Mouse (Mus musculus) layer of hippocampus, postnatal 25 days (tissue): ENCODE measurements around the gene Adgrg3. TPM values are rescaled to one million over a fixed set of nuclear protein-coding genes. Genes with fewer than 3 reads are reported as not detected.

Source experiments
- DNase-seq, 2 experiments: peaks; one replicate each; pipeline ENCODE4 v3.0.0; 2022; ENCODE audit warnings: mixed read lengths in 2 of 2, low spot score in 1 of 2; ENCODE audit errors: extremely low spot score in 1 of 2
- total RNA-seq, 2 experiments: library from RNA; stranded (reverse); gene quantifications; 2 replicates each; pipeline ENCODE4 v1.2.3; 2021

The Adgrg3 gene
- under 1 TPM; 0.21 to 0.22 TPM for total RNA-seq

GRCm38 (mm10) chr8:95017451-95017850, at the start of gene Adgrg3:
Gene Adgrg3, plus strand, starts transcription at chr8:95017692.
- no peak for DNase-seq

- no peak for DNase-seq
Measured at GRCm38 (mm10) chr8:94973270-94973669, 44.2 kb upstream of the Adgrg3 start.

GRCm38 (mm10) chr8:94973786-94974185, 43.7 kb upstream of the Adgrg3 start:
- no peak for DNase-seq

GRCm38 (mm10) chr8:94974467-94975165, 42.9 kb upstream of the Adgrg3 start, which contains the start of gene Adgrg1:
Gene Adgrg1, plus strand, starts transcription at chr8:94974751.
- no peak for DNase-seq

GRCm38 (mm10) chr8:94976651-94977417, 40.7 kb upstream of the Adgrg3 start:
- DNase-seq, result no peak

GRCm38 (mm10) chr8:94978131-94978530, 39.4 kb upstream of the Adgrg3 start:
- no peak for DNase-seq

- DNase-seq, result no peak
Measured at GRCm38 (mm10) chr8:94978593-94979319, 38.7 kb upstream of the Adgrg3 start.

- no peak for DNase-seq
Measured at GRCm38 (mm10) chr8:94980176-94980575, 37.3 kb upstream of the Adgrg3 start.

- DNase-seq, result no peak
Measured at GRCm38 (mm10) chr8:94980976-94981375, 36.5 kb upstream of the Adgrg3 start.

GRCm38 (mm10) chr8:94981848-94982247, 35.6 kb upstream of the Adgrg3 start:
- no peak for DNase-seq

- no peak for DNase-seq
Measured at GRCm38 (mm10) chr8:94983146-94983545, 34.3 kb upstream of the Adgrg3 start.

GRCm38 (mm10) chr8:94983881-94984516, 33.5 kb upstream of the Adgrg3 start:
- no peak for DNase-seq

GRCm38 (mm10) chr8:94985023-94985422, 32.5 kb upstream of the Adgrg3 start:
- DNase-seq, result no peak

GRCm38 (mm10) chr8:94986676-94987075, 30.8 kb upstream of the Adgrg3 start:
- peak in 1 of 2 experiments; percentile 51 for DNase-seq

- no peak for DNase-seq
Measured at GRCm38 (mm10) chr8:94987553-94987952, 29.9 kb upstream of the Adgrg3 start.

- DNase-seq, result no peak
Measured at GRCm38 (mm10) chr8:94988619-94989018, 28.9 kb upstream of the Adgrg3 start.

GRCm38 (mm10) chr8:94989711-94990110, 27.8 kb upstream of the Adgrg3 start:
- DNase-seq, result no peak

- DNase-seq, result no peak
Measured at GRCm38 (mm10) chr8:94990598-94991453, 26.7 kb upstream of the Adgrg3 start.

- DNase-seq, result no peak
Measured at GRCm38 (mm10) chr8:94991454-94991994, 26.0 kb upstream of the Adgrg3 start.
